Mouse (Mus musculus) erythroblast, embryonic 14.5 days (primary cell): ENCODE measurements around the gene Nudt6.

ENCODE experiments used
- GATA1 ChIP-seq: IDR thresholded peaks from 2 replicates; pipeline ENCODE4 v1.6.1; 2012; ENCODE audit warnings: low read length, inconsistent platforms, mixed read lengths
- TAL1 ChIP-seq: IDR thresholded peaks from 3 replicates; pipeline ENCODE4 v1.6.1; 2012; ENCODE audit warnings: low read length, inconsistent platforms, mixed read lengths

DNA sequence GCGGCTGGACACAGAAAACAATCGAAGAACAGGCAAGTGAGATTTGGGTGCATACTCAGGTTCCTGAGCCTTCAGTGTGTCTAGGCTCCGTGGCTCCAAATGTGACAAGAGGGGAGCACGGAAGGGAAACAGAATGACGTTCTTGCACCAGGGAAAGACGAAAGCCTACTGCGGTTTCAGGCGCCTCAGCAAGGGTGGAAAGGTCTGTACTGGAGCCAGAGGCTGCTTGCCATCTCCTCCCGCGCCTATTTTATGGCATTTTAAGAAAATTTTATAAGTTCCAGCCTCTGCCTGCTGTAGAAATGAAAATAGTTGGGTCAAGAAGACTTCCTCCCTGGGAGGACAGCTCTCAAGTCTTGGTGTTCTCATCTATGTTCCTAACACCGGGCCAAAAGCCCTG lies 46.3 kb downstream of the Nudt6 start:
- no peak for TF ChIP-seq GATA1
- TF ChIP-seq TAL1 = no peak
